Mouse (Mus musculus) midbrain, embryonic 13.5 days (tissue): ENCODE data around the gene Diras1. TPM values are rescaled to one million over a fixed set of nuclear protein-coding genes. Genes with fewer than 3 reads are reported as not detected.
"Not testable (repeated sequence)": the region's sequence is repeated elsewhere in the genome, so short reads cannot be mapped to it uniquely, and the experiment has no call there.

Experiments
- ATAC-seq: fragments of 200-750 bp; cut with Nextera tagmentation; 2 replicates; pipeline ENCODE4 v1.8.0; 2017; ENCODE audit warnings: mild to moderate bottlenecking, moderate TSS enrichment, moderate library complexity
- H3K27ac ChIP-seq: fragments of 300-500 bp; sonication (generic); 2 replicates; pipeline ENCODE4 v1.5.1; 2015; ENCODE audit warnings: inconsistent platforms, mild to moderate bottlenecking, moderate library complexity
- H3K27me3 ChIP-seq: fragments of 300-500 bp; sonication (generic); 2 replicates; pipeline ENCODE4 v1.6.1; 2015; ENCODE audit warnings: mild to moderate bottlenecking, inconsistent platforms
- H3K36me3 ChIP-seq: fragments of 300-500 bp; sonication (generic); 2 replicates; pipeline ENCODE4 v1.6.1; 2015; ENCODE audit warnings: mild to moderate bottlenecking, inconsistent platforms
- H3K4me1 ChIP-seq: fragments of 300-500 bp; sonication (generic); replicated peaks from 2 replicates; pipeline ENCODE4 v1.6.1; 2015; ENCODE audit warnings: inconsistent platforms
- H3K4me2 ChIP-seq: fragments of 300-500 bp; sonication (generic); replicated peaks from 2 replicates; pipeline ENCODE4 v1.6.1; 2015; ENCODE audit warnings: moderate library complexity, mild to moderate bottlenecking, inconsistent platforms
- H3K4me3 ChIP-seq: fragments of 300-500 bp; sonication (generic); replicated peaks from 2 replicates; pipeline ENCODE4 v1.5.1; 2015; ENCODE audit warnings: mild to moderate bottlenecking, inconsistent platforms
- H3K9ac ChIP-seq: fragments of 300-500 bp; sonication (generic); replicated peaks from 2 replicates; pipeline ENCODE4 v1.6.1; 2015; ENCODE audit warnings: mild to moderate bottlenecking, inconsistent platforms
- H3K9me3 ChIP-seq: fragments of 300-500 bp; sonication (generic); 2 replicates; pipeline ENCODE4 v1.6.1; 2016; ENCODE audit warnings: mild to moderate bottlenecking, inconsistent platforms
- WGBS: fragments of 180-500 bp; shearing (Covaris S2); methylation state at CpG from one replicate; pipeline ENCODE4 v1.1.7; 2015; 5-methylcytosine and 5-hydroxymethylcytosine counted together
- polyA plus RNA-seq: library from polyadenylated mRNA; unstranded; fragments of >200 nt; fragmentation: Nextera tagmentation; extraction: Ambion mirVana; gene quantifications from 2 replicates; pipeline ENCODE4 v1.2.1, GENCODE M21; 2015

The Diras1 gene
- 30.9 and 34.3 TPM in 2 replicates for polyA plus RNA-seq

- Histone ChIP-seq H3K4me2 (peak within 1 kb of the TSS; percentile 77), H3K9me3 (no peaks in the 10 kb centered on the region), H3K27me3 (peaks cover 33% of the 10 kb centered on the region), H3K9ac (peak within 1 kb of the TSS; percentile 85), H3K4me3 (peak within 1 kb of the TSS; percentile 57), H3K36me3 (peaks cover 15% of the 10 kb centered on the region), H3K27ac (no peak within 1 kb of the TSS), H3K4me1 (peaks cover 16% of the 10 kb centered on the region)
- 47% methylated on average over 12 of the region's 12 CpGs for WGBS
- 0 out of 2 replicates have a peak, but pooled peaks have one; percentile 3 for ATAC-seq
Measured at GRCm38 (mm10) chr10:81025639-81026275, at the start of gene Diras1. Gene Diras1 (minus strand): TSS chr10:81025662.

- no peak for ATAC-seq
- WGBS, result 66% methylated on average over 7 of the region's 7 CpGs
- Histone ChIP-seq H3K4me1 (peaks cover 28% of the 10 kb centered on the region), H3K9ac (no peak overlapping the region), H3K4me2 (no peak overlapping the region), H3K9me3 (no peaks in the 10 kb centered on the region), H3K4me3 (no peak overlapping the region), H3K36me3 (peaks cover 60% of the 10 kb centered on the region), H3K27me3 (no peaks in the 10 kb centered on the region), H3K27ac (no peak overlapping the region)
Measured at GRCm38 (mm10) chr10:81073464-81073863, 48.0 kb upstream of the Diras1 start.

GRCm38 (mm10) chr10:81072290-81072689 lies 46.8 kb upstream of the Diras1 start:
- no peak for ATAC-seq
- Histone ChIP-seq H3K4me3 (no peak overlapping the region), H3K27ac (no peak overlapping the region), H3K4me2 (no peak overlapping the region), H3K9me3 (no peaks in the 10 kb centered on the region), H3K9ac (no peak overlapping the region), H3K27me3 (no peaks in the 10 kb centered on the region), H3K36me3 (peaks cover 48% of the 10 kb centered on the region), H3K4me1 (peaks cover 28% of the 10 kb centered on the region)
- WGBS, result 95% methylated on average over 8 of the region's 8 CpGs

GRCm38 (mm10) chr10:81069836-81070235 lies 44.4 kb upstream of the Diras1 start, which contains the start of gene Thop1:
Gene Thop1 (plus strand): TSS chr10:81070035.
- H3K9ac ChIP-seq, result peak within 1 kb of the TSS; percentile 88
- no peaks in the 10 kb centered on the region for H3K27me3 ChIP-seq
- whole genome bisulfite sequencing, result 0% methylated on average over 35 of the region's 35 CpGs
- H3K4me2 ChIP-seq, result peak within 1 kb of the TSS; percentile 71
- peak; percentile 95 for ATAC-seq
- H3K27ac ChIP-seq, result peak within 1 kb of the TSS; percentile 71
- peak within 1 kb of the TSS; percentile 77 for H3K4me3 ChIP-seq
- no peaks in the 10 kb centered on the region for H3K9me3 ChIP-seq
- peaks cover 24% of the 10 kb centered on the region for H3K36me3 ChIP-seq
- peaks cover 28% of the 10 kb centered on the region for H3K4me1 ChIP-seq

- H3K27ac ChIP-seq, result no peak overlapping the region
Measured at GRCm38 (mm10) chr10:81068706-81069105, 43.2 kb upstream of the Diras1 start.

GRCm38 (mm10) chr10:81064519-81064918 lies 39.1 kb upstream of the Diras1 start:
- not testable (repeated sequence) for H3K4me3 ChIP-seq, H3K9ac ChIP-seq, H3K4me2 ChIP-seq, H3K9me3 ChIP-seq, H3K27me3 ChIP-seq, H3K36me3 ChIP-seq, ATAC-seq, H3K4me1 ChIP-seq, H3K27ac ChIP-seq
- WGBS, result 88% methylated on average over 8 of the region's 8 CpGs

More at GRCm38 (mm10) chr10:81068706-81069105, 43.2 kb upstream of the Diras1 start:
- Histone ChIP-seq H3K4me2 (no peak overlapping the region), H3K9ac (peak overlapping the region; percentile 49), H3K4me1 (peaks cover 28% of the 10 kb centered on the region), H3K4me3 (no peak overlapping the region), H3K36me3 (peaks cover 13% of the 10 kb centered on the region), H3K27me3 (no peaks in the 10 kb centered on the region), H3K9me3 (no peaks in the 10 kb centered on the region)
- ATAC-seq, result no peak
- 76% methylated on average over 5 of the region's 5 CpGs for WGBS

- peaks cover 20% of the 10 kb centered on the region for H3K4me1 ChIP-seq
- no peaks in the 10 kb centered on the region for H3K9me3 ChIP-seq
- 0 out of 2 replicates have a peak, but pooled peaks cover 5% of the 10 kb centered on the region for H3K36me3 ChIP-seq
- H3K4me3 ChIP-seq, result no peak overlapping the region
- no peak overlapping the region for H3K27ac ChIP-seq
- 69% methylated on average over 4 of the region's 4 CpGs for WGBS
- no peak overlapping the region for H3K9ac ChIP-seq
- ATAC-seq, result no peak
- H3K27me3 ChIP-seq, result no peaks in the 10 kb centered on the region
- H3K4me2 ChIP-seq, result no peak overlapping the region
Measured at GRCm38 (mm10) chr10:81062710-81063109, 37.2 kb upstream of the Diras1 start.

GRCm38 (mm10) chr10:81059603-81060543 lies 34.4 kb upstream of the Diras1 start, which contains the start of gene Sgta:
Gene Sgta (minus strand): TSS chr10:81060181.
- Histone ChIP-seq H3K9me3 (no peaks in the 10 kb centered on the region), H3K4me3 (peak within 1 kb of the TSS; percentile 83), H3K27ac (no peak within 1 kb of the TSS), H3K9ac (peak within 1 kb of the TSS; percentile 85), H3K27me3 (no peaks in the 10 kb centered on the region), H3K4me1 (peaks cover 40% of the 10 kb centered on the region), H3K4me2 (peak within 1 kb of the TSS; percentile 96), H3K36me3 (peaks cover 5% of the 10 kb centered on the region; the same call in 1 of the 2 replicates)
- WGBS, result 0% methylated on average over 48 of the region's 48 CpGs
- ATAC-seq, result peak; percentile 93

- ATAC-seq, result no peak
- H3K4me2 ChIP-seq, result peak overlapping the region; percentile 96
- H3K4me1 ChIP-seq, result peaks cover 42% of the 10 kb centered on the region
- H3K27ac ChIP-seq, result no peak overlapping the region
- no peaks in the 10 kb centered on the region for H3K9me3 ChIP-seq
- H3K4me3 ChIP-seq, result peak overlapping the region; percentile 83
- H3K9ac ChIP-seq, result peak overlapping the region; percentile 85; the same call in 1 of the 2 replicates
- 94% methylated on average over 6 of the region's 6 CpGs for WGBS
- H3K27me3 ChIP-seq, result no peaks in the 10 kb centered on the region
- peaks cover 12% of the 10 kb centered on the region; the same call in 1 of the 2 replicates for H3K36me3 ChIP-seq
Measured at GRCm38 (mm10) chr10:81058896-81059295, 33.4 kb upstream of the Diras1 start.

- Histone ChIP-seq H3K27ac (no peak overlapping the region), H3K9ac (peak overlapping the region; percentile 51), H3K4me1 (peaks cover 42% of the 10 kb centered on the region), H3K4me2 (no peak overlapping the region), H3K9me3 (no peaks in the 10 kb centered on the region), H3K4me3 (no peak overlapping the region), H3K27me3 (no peaks in the 10 kb centered on the region), H3K36me3 (peaks cover 18% of the 10 kb centered on the region)
- WGBS, result 95% methylated on average over 23 of the region's 23 CpGs
- no peak for ATAC-seq
Measured at GRCm38 (mm10) chr10:81057406-81058130, 32.1 kb upstream of the Diras1 start.

- H3K36me3 ChIP-seq, result peaks cover 35% of the 10 kb centered on the region
- peak overlapping the region; percentile 36 for H3K9ac ChIP-seq
- H3K27me3 ChIP-seq, ATAC-seq, H3K4me3 ChIP-seq, H3K9me3 ChIP-seq, H3K27ac ChIP-seq, H3K4me2 ChIP-seq: not testable (repeated sequence)
- H3K4me1 ChIP-seq, result peaks cover 42% of the 10 kb centered on the region
- 87% methylated on average over 11 of the region's 11 CpGs for WGBS
Measured at GRCm38 (mm10) chr10:81055802-81056340, 30.4 kb upstream of the Diras1 start.
